Mouse (Mus musculus) ovary, adult 2 months (tissue): Measurements from ENCODE around the gene Jam3. TPM values are rescaled to one million over a fixed set of nuclear protein-coding genes. Genes with fewer than 3 reads are reported as not detected.

Source experiments
- polyA plus RNA-seq: library from polyadenylated mRNA; depleted of rRNA; stranded (reverse); fragments of >200 nt; gene quantifications from 2 replicates; pipeline ENCODE4 v1.2.3, GENCODE M21; 2012; rRNA removed

Jam3 gene
- 51.9 and 54.3 TPM in 2 replicates for polyA plus RNA-seq

DNA sequence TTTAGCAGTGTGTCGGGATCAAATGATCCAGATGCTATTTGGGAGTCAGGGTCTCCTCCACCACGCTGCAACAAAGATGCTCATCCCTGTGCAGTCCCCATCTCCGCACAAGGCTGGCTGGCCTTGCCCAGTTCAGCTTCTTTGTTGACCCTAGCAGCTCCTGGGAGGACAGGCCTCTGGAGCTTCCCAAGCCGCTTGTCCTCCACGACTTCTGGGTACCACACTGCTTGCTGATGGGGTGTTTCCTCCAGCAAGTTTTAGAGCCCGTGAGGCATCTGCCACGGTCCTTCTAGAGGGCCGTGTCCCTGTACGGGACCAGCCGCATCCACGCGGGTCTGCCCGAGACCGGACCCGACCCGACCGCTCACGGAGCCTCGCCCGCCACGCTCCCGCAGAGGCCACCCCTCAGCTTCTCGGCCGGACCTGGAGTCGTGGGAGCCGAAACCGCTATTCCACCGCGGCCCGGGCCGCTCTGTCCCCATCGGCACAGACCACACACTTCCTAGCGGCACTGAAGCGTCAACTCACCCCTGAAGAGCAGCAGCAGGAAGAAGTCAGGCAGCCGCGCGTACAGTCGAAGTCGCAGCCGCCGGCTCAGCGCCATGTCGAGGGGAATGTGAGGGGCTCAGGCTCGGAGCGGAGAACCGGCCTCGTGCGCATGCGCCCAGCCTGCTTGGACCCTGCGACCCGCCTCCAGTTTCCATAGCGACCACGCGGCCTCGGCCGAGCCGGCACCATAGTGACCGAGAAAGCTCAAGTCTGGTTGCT, at the start of gene Jam3:
Gene Jam3, minus strand, starts transcription at position 659 of the 768 bp plus-strand sequence.

Other genes with a start within 250 kb of the Jam3 start
- not detected in 2 replicates for gene Gm1110, start 232.3 kb downstream of the Jam3 start, polyA plus RNA-seq
- 26.1 and 41.6 TPM in 2 replicates for gene Acad8, start 155.9 kb downstream of the Jam3 start, polyA plus RNA-seq
- gene Thyn1, start 155.7 kb downstream of the Jam3 start, polyA plus RNA-seq = 6.9 and 7.2 TPM in 2 replicates
- 65.0 and 85.9 TPM in 2 replicates for gene Vps26b, start 125.4 kb downstream of the Jam3 start, polyA plus RNA-seq
- 17.1 and 25.0 TPM in 2 replicates for gene Ncapd3, start 125.2 kb downstream of the Jam3 start, polyA plus RNA-seq
- gene Igsf9b, start 143.8 kb upstream of the Jam3 start, polyA plus RNA-seq = 2.8 and 3.6 TPM in 2 replicates
- not detected in 2 replicates for gene Spata19, start 241.4 kb upstream of the Jam3 start, polyA plus RNA-seq